Mouse (Mus musculus) inflammation-experienced regulatory T-cells, adult 6 months (primary cell): Measurements from ENCODE around the gene Mrpl33. TPM values are rescaled to one million over a fixed set of nuclear protein-coding genes. Genes with fewer than 3 reads are reported as not detected.
"Not testable (repeated sequence)": the region's sequence is repeated elsewhere in the genome, so short reads cannot be mapped to it uniquely, and the experiment has no call there.

Source experiments
- ATAC-seq: one replicate; pipeline ENCODE4 v1.8.0; 2017
- polyA plus RNA-seq, 3 experiments: library from polyadenylated mRNA; unstranded; fragments of 100-300 nt; shearing (Covaris generic); gene quantifications; one replicate each; pipeline ENCODE4 v1.2.1; 2017

The Mrpl33 gene
- 100 to 1,000 TPM; 243 to 476 (median 332) TPM for polyA plus RNA-seq

DNA sequence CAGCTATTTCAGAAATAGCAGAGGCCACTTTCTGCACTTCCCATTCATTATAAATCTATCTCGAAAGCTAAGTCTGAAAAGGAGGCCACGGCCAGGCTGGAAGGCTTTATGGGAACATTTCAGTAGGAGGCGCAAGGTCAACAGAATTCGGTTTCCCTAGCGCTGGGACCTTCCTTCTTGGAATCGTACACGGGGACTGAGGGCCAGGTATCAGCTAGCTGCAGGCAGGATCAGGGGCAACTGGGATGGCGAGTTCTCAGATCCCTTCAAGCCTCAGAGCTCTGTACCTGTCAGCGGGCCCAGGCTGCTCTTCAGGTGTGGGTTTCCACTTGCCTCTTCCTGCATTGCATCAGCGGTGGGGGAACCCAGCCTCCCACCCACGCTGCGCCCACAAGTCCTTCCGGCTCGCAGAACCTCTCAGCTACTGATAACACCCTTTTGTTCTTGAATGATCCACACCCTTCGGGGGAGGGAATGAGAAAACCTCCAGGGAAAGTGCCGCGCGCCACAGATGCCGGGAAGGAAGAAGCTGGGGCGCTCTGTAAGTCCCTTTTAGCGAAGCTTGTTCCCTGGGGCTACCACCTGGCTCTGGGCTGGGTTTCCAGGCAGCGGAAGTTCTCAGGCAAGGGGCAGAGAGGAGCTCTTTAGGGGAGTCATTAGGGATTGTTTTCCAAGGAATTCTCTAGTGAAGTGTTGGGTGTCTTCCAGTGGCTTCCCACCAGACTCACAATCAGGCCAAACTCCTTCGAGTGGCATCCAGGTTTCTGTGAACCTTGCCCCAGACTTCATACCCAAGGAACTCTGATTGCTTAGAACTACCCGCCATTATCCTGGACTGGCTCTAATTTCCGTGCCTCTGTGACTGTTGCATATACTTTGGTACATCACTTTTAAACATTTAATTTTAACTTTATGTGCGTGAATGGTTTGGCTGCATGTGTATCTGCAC is at the start of gene Mrpl33:
Gene Mrpl33, plus strand, starts transcription at position 455 of the 949 bp plus-strand sequence.
- peak; percentile 97 for ATAC-seq

DNA sequence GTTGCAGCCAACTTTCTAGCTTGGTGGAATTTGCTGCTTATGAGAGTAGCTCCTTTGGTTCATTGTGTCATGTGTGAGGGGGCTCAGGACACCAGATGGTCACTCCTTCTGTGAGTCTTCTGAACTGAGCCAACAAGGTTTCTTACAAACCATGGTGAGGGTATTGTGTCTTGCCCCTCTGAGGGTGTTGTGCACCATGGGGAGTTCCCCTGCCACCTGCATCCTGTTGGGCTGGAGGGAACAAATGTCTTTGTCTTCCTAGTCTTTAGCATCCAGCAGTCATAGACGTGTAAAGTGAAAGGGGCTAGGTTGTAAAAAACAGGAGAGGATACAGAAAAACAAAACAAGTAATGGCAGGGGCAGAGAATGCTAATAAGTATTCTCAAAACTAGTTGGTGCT is 37.3 kb upstream of the Mrpl33 start:
- ATAC-seq, result no peak

DNA sequence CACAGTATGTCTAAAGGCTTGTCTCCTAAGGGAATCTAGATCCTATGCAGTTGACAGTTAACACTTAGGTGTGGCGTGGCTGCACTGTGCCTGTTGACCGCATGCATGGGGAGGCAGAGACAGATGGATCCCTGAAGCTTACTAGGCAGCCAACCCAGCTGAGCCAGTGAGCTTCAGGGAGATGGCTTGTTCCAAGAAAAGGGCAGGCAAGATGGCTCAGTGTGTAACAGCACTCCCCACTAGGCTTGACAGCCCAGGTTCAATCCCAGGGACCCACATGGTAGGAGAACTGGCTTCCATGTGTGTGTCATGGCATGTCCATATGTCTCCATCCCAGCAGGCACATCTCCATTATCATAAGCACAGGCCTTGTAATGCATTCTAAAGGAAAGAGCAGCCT is 36.4 kb upstream of the Mrpl33 start:
- ATAC-seq, result no peak

DNA sequence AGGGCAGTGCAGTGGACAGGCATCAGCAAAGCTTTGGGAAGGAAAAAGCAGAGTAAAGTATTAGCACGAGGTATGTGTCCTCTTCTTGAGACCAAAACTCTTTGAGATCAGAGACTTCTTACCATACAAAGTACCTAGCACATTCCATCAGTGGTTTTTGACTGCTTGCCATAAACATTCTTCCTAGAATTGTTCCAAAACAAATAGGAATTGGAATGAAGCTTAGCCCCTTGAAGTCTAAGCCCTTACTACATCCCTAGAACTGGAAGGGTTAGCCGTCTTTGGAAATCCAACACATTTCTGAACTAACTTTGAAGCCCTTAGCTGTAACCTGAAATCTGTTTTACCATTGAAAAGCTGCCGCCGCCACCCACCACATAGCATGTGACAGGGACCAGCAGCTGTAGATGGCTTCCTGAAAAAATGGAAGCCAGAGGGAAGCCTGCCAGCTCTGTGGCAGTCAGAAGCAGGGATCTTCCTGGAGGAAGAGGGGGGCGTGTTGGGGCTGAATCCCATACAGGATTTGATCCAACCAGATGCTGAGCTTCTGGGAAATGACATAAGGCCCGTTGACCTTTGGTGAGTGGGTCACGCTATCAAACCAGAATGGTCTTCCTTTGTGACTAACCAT is 34.6 kb upstream of the Mrpl33 start:
- ATAC-seq, result no peak

- peak; percentile 60 for ATAC-seq
Measured at GRCm38 (mm10) chr5:31563496-31563895, 33.2 kb upstream of the Mrpl33 start.

- no peak for ATAC-seq
Measured at GRCm38 (mm10) chr5:31563905-31564304, 32.8 kb upstream of the Mrpl33 start.

DNA sequence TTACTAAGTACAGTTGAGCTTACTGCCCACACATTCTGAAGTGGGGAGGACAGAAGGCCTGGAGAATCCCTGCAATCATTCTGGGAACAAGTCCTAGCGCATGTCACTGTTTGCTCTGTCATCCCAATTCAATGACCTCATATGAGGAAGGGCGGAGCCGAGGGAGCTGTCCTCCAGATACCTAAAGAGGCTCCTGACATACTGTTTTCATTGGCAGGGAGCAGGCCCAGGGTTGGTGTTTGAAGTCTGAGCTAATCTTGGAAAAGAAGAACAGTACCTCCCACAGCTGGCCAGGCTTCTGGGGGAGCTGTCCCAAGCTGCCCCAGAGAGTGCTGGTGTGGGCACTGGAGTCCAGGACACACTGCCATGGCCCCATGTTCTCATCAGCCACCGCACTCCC is 31.8 kb upstream of the Mrpl33 start:
- ATAC-seq, result no peak

- ATAC-seq, result no peak
Measured at GRCm38 (mm10) chr5:31566026-31566425, 30.7 kb upstream of the Mrpl33 start.

DNA sequence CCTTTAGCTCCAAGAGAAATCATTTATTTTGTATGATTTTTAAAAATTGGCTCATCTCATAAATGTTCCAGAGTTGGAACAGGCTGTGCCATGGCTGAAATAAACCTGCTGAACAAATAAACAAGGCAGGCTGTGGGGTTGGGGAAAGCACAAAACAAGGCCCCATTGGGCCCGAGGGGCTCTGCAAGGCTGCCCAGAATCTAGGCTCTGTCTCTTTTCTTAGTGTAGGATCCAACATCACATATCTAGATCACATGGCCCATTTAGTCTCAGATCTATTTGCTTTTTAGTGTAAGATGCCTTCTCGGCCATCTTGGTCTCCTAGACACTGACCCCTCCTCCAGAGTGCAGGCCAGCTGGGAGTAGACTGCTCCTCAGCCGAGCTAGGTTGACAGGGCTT is 30.3 kb upstream of the Mrpl33 start:
- no peak for ATAC-seq

- no peak for ATAC-seq
Measured at GRCm38 (mm10) chr5:31567951-31568657, 28.6 kb upstream of the Mrpl33 start.

DNA sequence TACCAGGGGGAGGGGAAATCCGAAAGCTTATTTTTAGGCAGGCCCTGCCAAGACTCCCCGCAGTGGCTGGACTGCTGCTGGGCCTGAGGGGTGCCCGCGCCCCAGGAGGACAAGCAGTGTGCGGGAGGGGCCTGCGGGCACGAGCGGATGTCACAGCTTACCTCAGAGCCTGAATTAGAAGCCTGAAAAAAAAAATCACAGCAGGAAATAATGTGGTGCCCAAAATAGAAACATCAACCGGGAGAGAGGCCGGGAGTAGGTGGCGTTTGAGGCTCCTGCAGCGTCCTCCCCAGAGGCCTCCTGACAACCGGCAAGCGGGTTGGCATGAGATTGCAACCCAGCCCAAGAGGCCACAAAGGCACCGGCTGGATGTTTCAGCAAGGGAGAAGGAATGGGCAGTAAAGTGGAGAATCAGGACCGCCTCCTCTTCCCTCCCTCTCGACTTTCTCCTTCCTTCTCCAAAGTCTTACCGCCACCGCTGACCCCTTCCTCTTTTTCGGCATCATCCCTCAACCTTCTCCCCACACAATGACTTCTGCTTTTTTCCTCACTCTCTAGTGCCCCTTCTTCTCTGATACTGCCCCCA is 25.6 kb upstream of the Mrpl33 start:
- ATAC-seq, result no peak

GRCm38 (mm10) chr5:31573722-31574121 is 23.0 kb upstream of the Mrpl33 start:
- ATAC-seq, result no peak

GRCm38 (mm10) chr5:31576539-31576975 is 20.2 kb upstream of the Mrpl33 start:
- peak; percentile 95 for ATAC-seq

GRCm38 (mm10) chr5:31581263-31581662 is 15.5 kb upstream of the Mrpl33 start:
- no peak for ATAC-seq

- peak; percentile 76 for ATAC-seq
Measured at GRCm38 (mm10) chr5:31581932-31582331, 14.8 kb upstream of the Mrpl33 start.

DNA sequence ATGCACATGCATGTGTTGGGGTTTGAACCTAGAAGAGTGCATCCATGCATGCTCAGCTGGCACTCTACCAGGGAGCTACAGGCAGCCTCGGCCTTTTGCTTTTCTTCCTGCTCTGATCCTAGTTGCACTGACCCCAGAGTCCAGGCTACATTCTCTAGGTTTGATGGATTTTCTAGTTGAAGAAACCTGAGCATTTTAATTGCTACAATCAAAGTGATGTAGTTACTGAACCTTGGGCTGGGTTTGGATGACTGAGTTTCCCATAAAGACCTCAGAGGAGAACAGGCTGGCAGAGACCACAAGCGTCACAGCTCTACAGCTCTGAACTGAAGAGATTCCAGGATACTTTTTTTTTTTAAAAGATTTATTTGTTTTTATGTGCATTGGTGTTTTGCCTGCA is 13.5 kb upstream of the Mrpl33 start:
- no peak for ATAC-seq

DNA sequence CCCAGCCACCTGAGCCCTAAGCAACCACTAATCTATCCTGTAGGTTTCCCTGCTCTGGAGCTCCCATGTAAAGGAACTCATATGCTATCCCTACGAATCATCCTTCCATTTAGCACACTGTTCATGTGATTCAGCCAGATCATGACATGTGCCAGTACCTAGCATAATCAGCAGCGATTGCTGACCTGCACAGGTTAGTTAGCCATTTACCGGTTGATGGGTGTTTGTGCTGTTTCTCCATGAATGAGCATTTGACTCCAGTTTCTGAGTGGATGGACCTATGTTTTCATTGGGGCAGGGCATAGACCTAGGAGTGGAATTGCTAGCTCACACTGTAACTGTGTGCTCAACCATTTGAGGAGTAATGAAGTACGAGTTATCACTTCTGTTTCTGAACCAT is 11.2 kb upstream of the Mrpl33 start:
- ATAC-seq, result no peak

DNA sequence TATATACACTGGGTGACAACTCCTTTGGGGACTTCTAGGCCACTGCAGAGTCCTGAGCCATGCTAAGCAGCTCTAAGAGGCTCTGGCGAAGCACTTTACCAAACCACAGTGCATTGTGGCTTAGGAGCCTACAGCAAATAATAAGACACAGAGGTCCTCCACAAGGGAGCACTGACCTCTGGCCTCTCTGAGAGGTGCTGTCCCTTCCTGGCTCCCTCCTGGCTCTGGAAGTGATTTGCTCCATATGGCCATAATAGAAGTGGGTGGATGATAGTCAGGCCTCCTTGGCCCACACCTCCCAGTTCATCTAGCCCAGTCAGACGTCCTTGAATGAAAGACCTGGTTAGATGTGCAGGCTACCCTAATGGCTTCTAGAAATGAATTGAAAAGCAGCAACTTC is 8.7 kb upstream of the Mrpl33 start:
- ATAC-seq, result no peak

DNA sequence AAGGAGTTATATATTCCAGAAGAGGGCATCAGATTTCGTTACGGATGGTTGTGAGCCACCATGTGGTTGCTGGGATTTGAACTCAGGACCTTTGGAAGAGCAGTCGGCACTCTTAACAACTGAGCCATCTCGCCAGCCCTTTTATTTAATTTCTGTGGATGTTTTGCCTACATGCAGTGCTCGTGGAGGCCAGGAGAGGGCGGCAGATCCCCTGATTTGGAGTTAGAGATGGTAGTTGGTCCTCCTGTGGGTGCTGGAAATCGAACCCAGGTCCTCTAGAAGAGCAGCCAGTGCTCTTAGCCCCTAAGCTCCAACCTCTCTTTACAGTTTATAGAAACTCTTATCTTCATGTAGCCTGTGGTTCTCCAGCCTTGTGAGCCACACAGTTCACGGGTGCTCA is 8.1 kb upstream of the Mrpl33 start:
- ATAC-seq, result not testable (repeated sequence)

DNA sequence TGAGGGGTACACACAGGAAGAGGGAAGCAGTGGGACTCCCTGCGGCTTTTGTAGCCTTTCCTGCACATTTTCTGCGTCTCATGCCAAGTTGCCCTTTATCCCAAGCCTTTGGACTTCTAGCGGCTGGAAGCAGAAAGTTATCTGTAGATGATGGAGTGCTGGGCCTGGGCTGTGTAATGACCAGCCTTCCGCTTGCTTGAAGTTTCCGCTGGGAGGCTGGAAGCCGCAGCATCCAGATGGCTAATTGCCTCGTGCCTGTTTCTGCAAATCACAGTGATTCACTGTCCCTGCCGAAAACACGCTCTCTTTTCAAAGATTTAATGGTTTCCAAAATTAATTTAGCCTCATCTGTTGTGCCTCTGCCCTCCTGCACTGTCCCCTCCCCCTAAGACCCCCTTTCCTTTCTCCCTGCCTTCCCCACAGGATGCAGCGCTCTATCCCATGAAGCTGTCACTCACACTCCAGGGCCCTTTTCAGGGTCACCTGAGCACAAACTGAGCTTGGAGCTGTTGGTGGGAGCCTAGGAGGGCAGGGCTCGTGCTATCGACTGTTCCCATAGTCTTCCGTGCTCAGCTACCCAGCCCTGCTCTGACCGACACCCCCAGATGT is 6.9 kb upstream of the Mrpl33 start:
- ATAC-seq, result no peak

- ATAC-seq, result no peak
Measured at GRCm38 (mm10) chr5:31591122-31591521, 5.6 kb upstream of the Mrpl33 start.

- ATAC-seq, result no peak
Measured at GRCm38 (mm10) chr5:31595868-31596267, 867 bp upstream of the Mrpl33 start.
